Mouse (Mus musculus) cerebellum, adult 9-11 months (tissue): Measurements from ENCODE around the gene Gm20661.

Experiments used
- DNase-seq: peaks from one replicate; pipeline ENCODE4 v3.0.0; 2022

Gm20661 gene

DNA sequence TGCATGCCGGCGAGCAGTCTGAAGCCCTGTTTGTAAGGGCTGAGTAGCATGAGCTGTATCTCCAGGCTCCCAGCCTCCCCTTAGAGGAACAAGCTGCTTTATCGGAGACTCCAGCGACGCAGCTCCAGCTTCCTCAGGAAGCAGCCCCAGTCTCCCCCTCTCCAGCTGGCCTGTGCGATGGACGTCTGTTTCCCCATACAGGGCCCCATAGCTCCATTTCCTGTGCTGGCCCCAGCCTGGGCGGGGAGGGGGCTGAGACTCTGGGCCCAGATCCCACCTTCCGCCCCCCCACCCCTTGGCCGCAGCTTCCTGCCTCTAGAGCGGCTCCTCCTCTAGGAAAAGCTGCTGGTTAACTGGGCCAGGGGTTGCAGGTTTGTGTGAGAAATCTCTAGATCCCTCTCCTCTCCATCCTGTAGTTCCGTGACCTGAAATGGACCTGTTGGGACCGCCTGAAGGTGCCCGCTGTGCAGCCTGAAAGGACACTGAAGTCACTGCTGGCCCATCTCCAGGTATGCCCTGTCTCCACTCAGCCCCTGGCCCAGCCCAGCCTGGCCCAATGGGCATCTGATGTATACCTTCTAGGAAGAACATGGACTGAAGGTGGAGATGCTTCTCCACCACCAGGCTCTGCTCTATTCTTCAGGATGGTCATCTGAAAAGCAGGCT is at the start of gene Gm20661:
Gene Gm20661 (plus strand): TSS at position 378 of the 666 bp plus-strand sequence.
- no peak for DNase-seq

DNA sequence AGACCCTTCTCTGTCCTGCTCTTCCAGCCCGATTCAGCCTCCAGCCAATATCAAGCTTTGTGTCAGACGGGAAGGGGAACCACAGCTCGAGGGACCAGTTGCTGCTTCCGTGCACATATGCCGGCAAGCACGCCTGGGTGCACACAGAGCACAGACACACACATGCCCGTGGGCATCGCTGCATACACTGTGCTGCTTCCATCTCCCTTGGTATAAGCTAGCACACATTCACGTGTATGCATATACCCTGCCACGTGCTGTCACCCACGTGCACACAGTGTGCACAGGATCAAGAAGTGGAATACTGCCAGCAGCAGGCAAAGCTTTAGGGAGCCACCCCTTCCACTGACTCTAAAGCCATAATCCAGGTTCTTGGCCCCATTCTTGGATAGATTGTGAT is 48.7 kb upstream of the Gm20661 start:
- no peak for DNase-seq

GRCm38 (mm10) chr9:107935374-107935773 is 47.5 kb upstream of the Gm20661 start, which contains the start of gene Camkv:
Gene Camkv, plus strand, starts transcription at chr9:107935674.
- DNase-seq = no peak

DNA sequence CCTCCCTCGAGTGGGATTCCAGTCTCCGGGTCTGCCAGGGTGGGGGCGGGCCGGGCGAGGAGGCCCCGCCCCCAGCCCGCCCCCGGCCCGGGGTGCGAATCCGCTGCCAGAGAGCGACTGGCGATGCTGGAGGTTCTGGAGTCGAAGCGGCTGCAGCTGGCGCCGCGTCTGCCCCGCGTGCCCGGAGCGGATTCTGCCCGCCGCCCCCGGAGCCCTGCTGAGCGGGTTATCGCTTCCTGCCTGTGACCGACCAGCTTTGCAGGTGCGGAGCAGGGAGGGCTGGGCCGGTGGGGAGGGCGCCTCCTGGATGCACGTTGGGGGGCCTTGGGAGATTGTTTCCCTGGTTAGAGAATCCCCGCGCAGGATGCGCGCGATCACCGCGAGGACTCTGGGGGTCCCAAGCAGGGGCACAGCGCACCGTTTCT is 47.1 kb upstream of the Gm20661 start:
- no peak for DNase-seq

GRCm38 (mm10) chr9:107936215-107936822 is 46.5 kb upstream of the Gm20661 start:
- no peak for DNase-seq

GRCm38 (mm10) chr9:107936831-107937230 is 46.0 kb upstream of the Gm20661 start:
- DNase-seq = no peak

GRCm38 (mm10) chr9:107947241-107948194 is 35.3 kb upstream of the Gm20661 start:
- peak; percentile 67 for DNase-seq

- DNase-seq = no peak
Measured at GRCm38 (mm10) chr9:107949184-107949921, 33.5 kb upstream of the Gm20661 start.

- DNase-seq = no peak
Measured at GRCm38 (mm10) chr9:107949922-107950235, 33.0 kb upstream of the Gm20661 start, which contains the start of gene Traip. Gene Traip, plus strand, starts transcription at chr9:107950136.

- DNase-seq = peak; percentile 89
Measured at GRCm38 (mm10) chr9:107950460-107951355, 32.1 kb upstream of the Gm20661 start.

DNA sequence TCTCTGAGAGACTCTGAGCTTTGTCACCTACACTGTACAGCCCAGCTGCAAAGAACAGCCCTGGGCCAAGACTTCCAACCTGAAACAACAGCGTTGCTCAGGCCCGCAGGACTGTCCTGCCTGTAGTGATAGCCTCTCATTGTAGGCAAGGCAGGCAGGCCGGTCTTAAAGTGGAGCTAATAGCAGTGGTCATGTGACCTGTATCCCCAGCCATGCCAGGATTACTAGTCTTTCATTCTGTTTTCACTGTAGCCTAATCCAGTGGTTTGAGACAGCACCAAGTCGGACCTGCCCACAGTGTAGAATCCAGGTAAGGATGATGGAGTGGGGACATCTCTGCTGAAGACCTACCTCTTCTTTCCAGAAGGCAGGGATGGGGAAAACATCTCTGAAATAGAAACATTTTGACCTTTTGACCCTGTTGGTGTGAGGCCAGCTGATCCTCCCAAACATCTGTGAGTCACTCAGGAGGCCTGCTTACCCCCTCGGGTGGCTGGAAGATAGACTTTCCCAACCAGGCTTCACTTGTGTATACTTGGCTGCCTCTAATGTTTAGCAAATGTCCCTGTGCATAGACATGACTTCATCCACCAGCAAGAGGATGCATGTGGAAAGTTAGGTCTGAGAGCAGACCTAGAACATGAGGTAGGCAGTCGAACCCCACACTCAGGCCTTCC is 27.1 kb upstream of the Gm20661 start:
- no peak for DNase-seq

GRCm38 (mm10) chr9:107957141-107957540 is 25.7 kb upstream of the Gm20661 start:
- no peak for DNase-seq

GRCm38 (mm10) chr9:107959896-107960295 is 23.0 kb upstream of the Gm20661 start:
- DNase-seq = no peak

DNA sequence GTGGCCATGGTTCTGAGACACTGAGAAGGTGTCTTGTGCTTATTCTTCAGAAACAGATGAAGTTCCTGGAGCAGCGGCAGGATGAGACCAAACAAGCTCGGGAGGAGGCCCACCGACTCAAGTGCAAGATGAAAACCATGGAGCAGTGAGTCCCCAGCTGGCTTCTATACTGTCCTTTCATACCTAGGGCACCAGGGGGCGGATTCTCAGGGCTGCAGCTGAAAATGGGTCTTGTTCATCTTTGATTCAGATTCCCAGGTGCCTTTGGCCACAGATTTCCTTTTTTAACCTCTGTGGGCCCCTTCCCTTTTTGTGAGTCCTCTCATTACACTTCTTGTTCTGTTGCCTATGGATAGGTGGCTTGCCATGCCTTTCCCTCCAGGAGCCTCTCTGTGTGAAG is 21.9 kb upstream of the Gm20661 start:
- DNase-seq = no peak

- DNase-seq = no peak
Measured at GRCm38 (mm10) chr9:107961351-107961762, 21.5 kb upstream of the Gm20661 start.

- no peak for DNase-seq
Measured at GRCm38 (mm10) chr9:107961881-107962280, 21.0 kb upstream of the Gm20661 start.

DNA sequence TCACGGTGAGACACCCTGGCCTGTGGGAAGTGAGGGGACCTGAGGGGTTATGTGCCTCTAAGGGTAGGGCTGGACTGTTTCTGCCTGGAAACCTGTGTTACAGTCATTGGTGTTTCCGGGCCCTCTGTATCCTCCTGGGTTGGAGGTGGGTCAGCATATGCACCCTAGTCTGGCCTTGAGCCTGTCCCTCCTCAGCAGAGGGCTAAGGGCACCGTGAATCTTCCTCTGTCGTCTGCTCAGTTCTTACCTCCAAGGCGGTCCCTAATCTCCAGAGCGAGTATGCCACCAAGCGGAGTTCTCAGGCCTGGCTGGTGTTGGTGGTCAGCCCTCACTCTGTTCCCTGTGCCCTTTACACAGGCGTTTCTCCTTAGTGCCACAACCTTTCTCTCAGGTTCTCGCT is 19.9 kb upstream of the Gm20661 start:
- DNase-seq = no peak

GRCm38 (mm10) chr9:107963700-107964099 is 19.2 kb upstream of the Gm20661 start:
- peak; percentile 78 for DNase-seq

DNA sequence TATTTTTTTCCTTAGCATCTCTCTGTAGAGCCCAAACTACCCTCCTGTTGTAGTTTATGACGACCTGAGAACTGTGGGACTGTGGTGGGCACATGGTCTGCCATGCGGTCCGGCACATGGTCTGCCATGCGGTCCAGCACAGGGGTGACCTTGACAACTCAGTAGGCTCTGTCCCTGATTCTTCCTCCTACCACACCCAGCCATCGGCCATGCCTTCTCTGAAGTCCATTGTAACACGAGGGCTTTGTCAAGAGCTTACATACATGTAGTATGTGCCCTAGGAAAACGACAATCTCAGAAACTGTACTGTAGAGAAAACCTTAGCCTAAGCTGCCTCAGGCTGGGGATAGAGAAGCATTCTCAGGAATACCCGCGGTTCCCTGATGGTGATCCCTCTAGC is 18.2 kb upstream of the Gm20661 start:
- DNase-seq = no peak

GRCm38 (mm10) chr9:107966676-107967075 is 16.2 kb upstream of the Gm20661 start:
- no peak for DNase-seq

- no peak for DNase-seq
Measured at GRCm38 (mm10) chr9:107967437-107967836, 15.4 kb upstream of the Gm20661 start.
